Mouse (Mus musculus) ES-E14 (cell line): ENCODE measurements around the gene Gnb3.

Source experiments
- CHD2 ChIP-seq: IDR thresholded peaks from 2 replicates; pipeline ENCODE4 v1.6.1; 2014; ENCODE audit warnings: mild to moderate bottlenecking, low read depth, low read length, inconsistent platforms
- HCFC1 ChIP-seq: IDR thresholded peaks from 2 replicates; pipeline ENCODE4 v1.6.1; 2012; ENCODE audit warnings: low read length, inconsistent platforms, borderline replicate concordance; ENCODE audit not compliant: insufficient read depth
- MAFK ChIP-seq: IDR thresholded peaks from 2 replicates; pipeline ENCODE4 v1.6.1; 2014; ENCODE audit warnings: mild to moderate bottlenecking, low read depth, low read length, inconsistent platforms; ENCODE audit not compliant: insufficient read depth
- ZC3H11A ChIP-seq: IDR thresholded peaks from 2 replicates; pipeline ENCODE4 v1.6.1; 2012; ENCODE audit warnings: low read depth, mild to moderate bottlenecking, inconsistent platforms, low read length, borderline replicate concordance
- ZNF384 ChIP-seq: IDR thresholded peaks from 2 replicates; pipeline ENCODE4 v1.6.1; 2012; ENCODE audit warnings: low read depth, low read length, inconsistent platforms

DNA sequence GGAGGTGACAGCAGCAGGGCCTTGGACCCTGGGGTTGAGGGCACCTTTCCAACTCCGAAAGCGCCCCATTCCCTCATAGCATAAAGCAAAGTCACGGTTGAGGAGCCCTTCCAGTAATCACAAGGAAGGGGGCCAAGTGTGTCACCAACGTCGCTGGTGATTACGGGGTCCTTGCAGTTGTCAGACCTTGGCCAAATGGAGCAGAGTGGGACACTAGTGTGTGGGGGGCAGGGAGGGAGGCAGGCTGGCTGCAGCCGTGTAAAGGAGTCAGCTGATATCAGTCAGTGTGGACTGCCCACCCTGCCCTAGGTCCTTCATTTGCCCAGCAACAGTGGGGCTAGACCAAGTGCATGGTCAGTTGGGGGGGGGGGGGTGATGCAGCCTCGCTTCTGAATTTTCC is 25.6 kb downstream of the Gnb3 start:
- TF ChIP-seq ZC3H11A (no peak), ZNF384 (no peak), HCFC1 (no peak), CHD2 (no peak), MAFK (no peak)
